Mouse (Mus musculus) embryonic stem cell, embryonic (primary cell): ENCODE measurements around the gene Xrn1.
"Not testable (repeated sequence)": the region's sequence is repeated elsewhere in the genome, so short reads cannot be mapped to it uniquely, and the experiment has no call there.

ENCODE experiments used
- CTCF ChIA-PET, 4 experiments: fragments of 300-600 bp in 2 of 4; fragments of 350-600 bp in 2 of 4; sonication (Branson Sonifier 250); formaldehyde crosslinking; loops; one replicate each; lab custom pipeline; 2022; ENCODE audit warnings: inconsistent platforms in 2 of 4; lab: Charles Lee
- POLR2A ChIA-PET, 4 experiments: fragments of 300-600 bp in 2 of 4; fragments of 350-600 bp in 2 of 4; sonication (Branson Sonifier 250); formaldehyde crosslinking; loops; one replicate each; lab custom pipeline; 2022; ENCODE audit warnings: antibody characterized with exemption in 4 of 4, inconsistent platforms in 1 of 4; lab: Charles Lee

Xrn1 gene

GRCm38 (mm10) chr9:96027913-96028312 is 73.4 kb downstream of the Xrn1 start:
- POLR2A ChIA-PET = interaction anchor here in 2 of 4 experiments (1.1 to 1.8 kb wide), 5 partner anchors 9 to 111 kb away, joined by 3 to 5 read pairs (median 3); no protein-coding TSS in a partner anchor
- CTCF ChIA-PET = interaction anchor here in 3 of 4 experiments (0.5 to 1.9 kb wide), 10 partner anchors 11 to 1042 kb away, joined by 3 to 7 read pairs (median 3); no protein-coding TSS in a partner anchor

- CTCF ChIA-PET = interaction anchor here (0.5 to 1.9 kb wide), 14 partner anchors 11 to 1187 kb away, joined by 3 to 9 read pairs (median 3); no protein-coding TSS in a partner anchor
- POLR2A ChIA-PET = interaction anchor here in 3 of 4 experiments (0.7 to 1.6 kb wide), 7 partner anchors 10 to 90 kb away, joined by 3 to 4 read pairs (median 3); partner anchors contain the start of genes Gk5 (in 1 of the 3) and Xrn1 (in 1 of the 3)
These were observed 74.3 kb downstream of the Xrn1 start for GRCm38 (mm10) chr9:96028818-96029217.

- ChIA-PET POLR2A (no interaction called here), CTCF (interaction anchor here in 1 of 4 experiments (1.4 to 1.9 kb wide), 2 partner anchors 9 to 14 kb away, joined by 3 to 6 read pairs; no protein-coding TSS in a partner anchor)
These were observed 75.3 kb downstream of the Xrn1 start for GRCm38 (mm10) chr9:96029886-96030285.

- ChIA-PET CTCF (no interaction called here), POLR2A (interaction anchor here in 2 of 4 experiments (1.2 to 1.5 kb wide), 3 partner anchors 13 to 128 kb away, joined by 4 to 5 read pairs (median 4); partner anchors contain the start of gene Gk5 (in 1 of the 2))
These were observed 81.0 kb downstream of the Xrn1 start for GRCm38 (mm10) chr9:96035371-96036086.

- ChIA-PET CTCF (interaction anchor here in 1 of 4 experiments (1.1 kb wide), 1 partner anchor 15 kb away, joined by 3 read pairs; no protein-coding TSS in a partner anchor), POLR2A (interaction anchor here (0.6 to 1.8 kb wide), 8 partner anchors 21 to 96 kb away, joined by 3 to 11 read pairs (median 3); partner anchors contain the start of genes Gk5 (in 2 of the 4) and Xrn1 (in 1 of the 4))
These were observed 89.7 kb downstream of the Xrn1 start for GRCm38 (mm10) chr9:96044214-96044613.

- CTCF ChIA-PET = interaction anchor here in 2 of 4 experiments (0.6 to 1.2 kb wide), 3 partner anchors 23 to 116 kb away, joined by 3 to 5 read pairs (median 3); no protein-coding TSS in a partner anchor
- POLR2A ChIA-PET = interaction anchor here in 1 of 4 experiments (1.0 kb wide), 1 partner anchor 68 kb away, joined by 5 read pairs; the partner anchor contains the start of gene Gk5
These were observed 96.9 kb downstream of the Xrn1 start for GRCm38 (mm10) chr9:96051501-96051900.

- POLR2A ChIA-PET = interaction anchor here in 2 of 4 experiments (1.3 to 1.4 kb wide), 3 partner anchors 64 to 109 kb away, joined by 3 to 5 read pairs (median 4); partner anchors contain the start of gene Gk5 (in 2 of the 2)
- CTCF ChIA-PET = interaction anchor here in 1 of 4 experiments (0.6 kb wide), 1 partner anchor 602 kb away, joined by 3 read pairs; no protein-coding TSS in a partner anchor
These were observed 100.3 kb downstream of the Xrn1 start for GRCm38 (mm10) chr9:96054878-96055277.

GRCm38 (mm10) chr9:96056417-96057223 is 102.1 kb downstream of the Xrn1 start:
- ChIA-PET CTCF (interaction anchor here in 2 of 4 experiments (0.6 to 1.2 kb wide), 3 partner anchors 22 to 128 kb away, joined by 3 to 4 read pairs (median 4); no protein-coding TSS in a partner anchor), POLR2A (interaction anchor here in 3 of 4 experiments (0.6 to 2.8 kb wide), 8 partner anchors 11 to 345 kb away, joined by 3 to 11 read pairs (median 4); partner anchors contain the start of gene Gk5 (in 2 of the 3))

- POLR2A ChIA-PET = interaction anchor here in 3 of 4 experiments (0.6 to 1.6 kb wide), 6 partner anchors 13 to 1803 kb away, joined by 3 to 8 read pairs (median 4); partner anchors contain the start of gene Gk5 (in 1 of the 3)
- CTCF ChIA-PET = interaction anchor here in 1 of 4 experiments (0.6 kb wide), 2 partner anchors 39 to 281 kb away, joined by 3 to 12 read pairs; no protein-coding TSS in a partner anchor
These were observed 108.7 kb downstream of the Xrn1 start for GRCm38 (mm10) chr9:96063083-96063802.

- ChIA-PET CTCF (no interaction called here), POLR2A (interaction anchor here in 3 of 4 experiments (0.6 to 1.6 kb wide), 4 partner anchors 23 to 181 kb away, joined by 4 to 8 read pairs (median 4); partner anchors contain the start of gene Gk5 (in 1 of the 3))
These were observed 109.4 kb downstream of the Xrn1 start for GRCm38 (mm10) chr9:96063803-96064475.

GRCm38 (mm10) chr9:96067507-96067906 is 112.9 kb downstream of the Xrn1 start:
- ChIA-PET POLR2A (interaction anchor here in 3 of 4 experiments (0.7 to 3.1 kb wide), 3 partner anchors 52 to 264 kb away, joined by 3 to 11 read pairs (median 5); partner anchors contain the start of gene Gk5 (in 1 of the 3)), CTCF (no interaction called here)

GRCm38 (mm10) chr9:96078752-96079315 is 124.3 kb downstream of the Xrn1 start:
- ChIA-PET CTCF (interaction anchor here (0.7 to 1.2 kb wide), 4 partner anchors 16 to 1336 kb away, joined by 4 to 7 read pairs (median 6); partner anchors contain the start of gene Gk5 (in 1 of the 4)), POLR2A (interaction anchor here (0.5 to 2.3 kb wide), 8 partner anchors 34 to 1088 kb away, joined by 3 to 12 read pairs (median 3); partner anchors contain the start of gene Gk5 (in 2 of the 4))

GRCm38 (mm10) chr9:96085293-96085692 is 130.7 kb downstream of the Xrn1 start:
- CTCF ChIA-PET = no interaction called here
- POLR2A ChIA-PET = interaction anchor here in 1 of 4 experiments (3.6 kb wide), 1 partner anchor 34 kb away, joined by 12 read pairs; the partner anchor contains the start of gene Gk5

- POLR2A ChIA-PET = interaction anchor here in 2 of 4 experiments (0.7 to 3.6 kb wide), 3 partner anchors 24 to 31 kb away, joined by 4 to 12 read pairs (median 10); partner anchors contain the start of gene Gk5 (in 1 of the 2)
These were observed 133.1 kb downstream of the Xrn1 start for GRCm38 (mm10) chr9:96087671-96088070.

GRCm38 (mm10) chr9:96088456-96088855 is 133.9 kb downstream of the Xrn1 start:
- POLR2A ChIA-PET = interaction anchor here in 2 of 4 experiments (0.7 to 2.1 kb wide), 4 partner anchors 31 to 51 kb away, joined by 4 to 10 read pairs (median 7); partner anchors contain the start of gene Gk5 (in 2 of the 2)
- CTCF ChIA-PET = not testable (repeated sequence)

More at GRCm38 (mm10) chr9:96087671-96088070, 133.1 kb downstream of the Xrn1 start:
- CTCF ChIA-PET = no interaction called here
